Mouse (Mus musculus) heart, embryonic 13.5 days (tissue): ENCODE measurements around the gene Dgki. TPM values are rescaled to one million over a fixed set of nuclear protein-coding genes. Genes with fewer than 3 reads are reported as not detected.

Experiments used
- ATAC-seq: fragments of 200-750 bp; cut with Nextera tagmentation; 2 replicates; pipeline ENCODE4 v1.8.0; 2017; ENCODE audit warnings: moderate TSS enrichment; ENCODE audit not compliant: insufficient number of reproducible peaks, low FRiP score, low TSS enrichment; ENCODE audit errors: extremely low read depth
- H3K27ac ChIP-seq: fragments of 300-500 bp; sonication (generic); replicated peaks from 2 replicates; pipeline ENCODE4 v1.5.1; 2015; ENCODE audit warnings: moderate library complexity, mild to moderate bottlenecking, inconsistent platforms
- H3K27me3 ChIP-seq: fragments of 300-500 bp; sonication (generic); replicated peaks from 2 replicates; pipeline ENCODE4 v1.6.1; 2015; ENCODE audit warnings: mild to moderate bottlenecking, inconsistent platforms
- H3K36me3 ChIP-seq: fragments of 300-500 bp; sonication (generic); 2 replicates; pipeline ENCODE4 v1.6.1; 2015; ENCODE audit warnings: mild to moderate bottlenecking, inconsistent platforms
- H3K4me1 ChIP-seq: fragments of 300-500 bp; sonication (generic); 2 replicates; pipeline ENCODE4 v1.6.1; 2015; ENCODE audit warnings: inconsistent platforms
- H3K4me2 ChIP-seq: fragments of 300-500 bp; sonication (generic); 2 replicates; pipeline ENCODE4 v1.6.1; 2015; ENCODE audit warnings: inconsistent platforms, mild to moderate bottlenecking, moderate library complexity
- H3K4me3 ChIP-seq: fragments of 300-500 bp; sonication (generic); 2 replicates; pipeline ENCODE4 v1.5.1; 2015; ENCODE audit warnings: moderate library complexity, mild to moderate bottlenecking, inconsistent platforms
- H3K9ac ChIP-seq: fragments of 300-500 bp; sonication (generic); 2 replicates; pipeline ENCODE4 v1.6.1; 2015; ENCODE audit warnings: inconsistent platforms, mild to moderate bottlenecking, moderate library complexity
- H3K9me3 ChIP-seq: fragments of 300-500 bp; sonication (generic); 2 replicates; pipeline ENCODE4 v1.6.1; 2016; ENCODE audit warnings: inconsistent platforms
- WGBS: fragments of 180-500 bp; shearing (Covaris S2); methylation state at CpG from one replicate; pipeline ENCODE4 v1.1.7; 2015; ENCODE audit warnings: mixed read lengths; 5-methylcytosine and 5-hydroxymethylcytosine counted together
- polyA plus RNA-seq: library from polyadenylated mRNA; unstranded; fragments of >200 nt; fragmentation: Nextera tagmentation; extraction: Ambion mirVana; gene quantifications from 2 replicates; pipeline ENCODE4 v1.2.1, GENCODE M21; 2015

Gene Dgki
- polyA plus RNA-seq, 1 experiment from 2014 or later = 0.63 TPM

DNA sequence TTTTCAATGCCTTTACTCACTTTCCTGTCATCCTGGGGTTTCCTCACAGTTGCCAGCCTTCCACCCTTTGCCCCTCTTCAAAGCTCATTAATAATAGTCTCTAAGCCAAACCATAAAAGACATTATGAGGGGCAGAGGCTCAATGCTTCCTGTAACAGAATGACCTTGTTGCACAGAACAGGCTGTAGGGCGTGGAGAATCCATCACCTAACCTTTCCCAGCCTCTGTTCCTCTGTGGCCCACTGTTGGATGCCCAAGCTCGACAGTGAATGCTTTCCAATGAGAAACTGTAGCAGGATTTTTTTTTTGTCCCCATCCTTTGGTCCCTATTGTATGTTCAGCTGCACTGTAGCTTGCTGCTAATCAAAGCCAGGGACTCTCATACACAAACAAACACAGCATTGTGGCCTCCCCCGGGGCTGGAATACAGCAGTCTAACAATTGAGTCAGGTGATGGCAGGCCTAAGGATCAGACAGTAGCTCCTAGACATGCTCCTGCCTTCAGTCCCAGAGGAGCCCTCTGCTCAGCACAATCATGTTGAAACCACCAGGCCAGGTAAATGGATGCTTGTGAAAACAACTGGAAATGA lies 502.8 kb downstream of the Dgki start:
- H3K9ac ChIP-seq = no peak overlapping the region
- ATAC-seq = no peak
- WGBS = 66% methylated on average over 3 of the region's 3 CpGs

More for the DNA sequence above, 502.8 kb downstream of the Dgki start:
- Histone ChIP-seq H3K4me3 (no peak overlapping the region), H3K9me3 (no peaks in the 10 kb centered on the region), H3K4me1 (peaks cover 18% of the 10 kb centered on the region), H3K4me2 (no peak overlapping the region), H3K36me3 (peaks cover 19% of the 10 kb centered on the region), H3K27me3 (no peaks in the 10 kb centered on the region), H3K27ac (no peak overlapping the region)

Other genes starting within 250 kb of the Dgki start
- gene Creb3l2, start 142.0 kb upstream of the Dgki start, polyA plus RNA-seq = 29.9 and 30.1 TPM in 2 replicates
- not detected in 2 replicates for gene Akr1d1, start 230.0 kb upstream of the Dgki start, polyA plus RNA-seq